Mouse (Mus musculus) MEL (cell line): ENCODE measurements around the gene Rps21.

Source experiments
- CTCF ChIP-seq, 3 experiments: IDR thresholded peaks in 2 of 3; conservative IDR thresholded peaks in 1 of 3; 2 replicates each; pipeline ENCODE4 v1.5.1; 2011 to 2012; ENCODE audit warnings: low read length in 3 of 3, low read depth in 2 of 3, mild to moderate bottlenecking in 2 of 3, improper control_type of control experiment in 1 of 3, inconsistent platforms in 1 of 3, mixed read lengths in 1 of 3, moderate library complexity in 1 of 3; ENCODE audit not compliant: control insufficient read depth in 1 of 3, insufficient read depth in 1 of 3, poor library complexity in 1 of 3, severe bottlenecking in 1 of 3
- EP300 ChIP-seq, 2 experiments: IDR thresholded peaks; 2 replicates each; pipeline ENCODE4 v1.6.1; 2011; ENCODE audit warnings: improper control_type of control experiment in 2 of 2, low read length in 2 of 2, low read depth in 1 of 2, mild to moderate bottlenecking in 1 of 2
- GABPA ChIP-seq: IDR thresholded peaks from 2 replicates; pipeline ENCODE4 v1.6.1; 2012; ENCODE audit warnings: low read depth, mild to moderate bottlenecking, inconsistent platforms, low read length, improper control_type of control experiment, moderate library complexity
- JUND ChIP-seq: IDR thresholded peaks from 2 replicates; pipeline ENCODE4 v1.6.1; 2011; ENCODE audit warnings: low read depth, mild to moderate bottlenecking, improper control_type of control experiment, low read length
- KAT2A ChIP-seq: conservative IDR thresholded peaks from 2 replicates; pipeline ENCODE4 v1.6.1; 2012; ENCODE audit warnings: low read depth, low read length, improper control_type of control experiment, inconsistent platforms
- MAFK ChIP-seq: IDR thresholded peaks from 2 replicates; pipeline ENCODE4 v1.6.1; 2011; ENCODE audit warnings: low read depth, mild to moderate bottlenecking, low read length, improper control_type of control experiment, borderline replicate concordance
- NELFE ChIP-seq: IDR thresholded peaks from 2 replicates; pipeline ENCODE4 v1.6.1; 2011; ENCODE audit warnings: low read depth, low read length, improper control_type of control experiment
- POLR2A ChIP-seq, 2 experiments: IDR thresholded peaks; 2 replicates each; pipeline ENCODE4 v1.6.1; 2011 to 2012; ENCODE audit warnings: low read length in 2 of 2, mild to moderate bottlenecking in 2 of 2, control low read depth in 1 of 2, improper control_type of control experiment in 1 of 2, low read depth in 1 of 2, moderate library complexity in 1 of 2; ENCODE audit not compliant: control insufficient read depth in 1 of 2, insufficient read depth in 1 of 2, poor library complexity in 1 of 2
- TAL1 ChIP-seq: IDR thresholded peaks from 2 replicates; pipeline ENCODE4 v1.6.1; 2012; ENCODE audit warnings: mild to moderate bottlenecking, inconsistent platforms, low read length, moderate library complexity, mixed read lengths
- ZMIZ1 ChIP-seq: IDR thresholded peaks from 2 replicates; pipeline ENCODE4 v1.6.1; 2012; ENCODE audit warnings: low read depth, mild to moderate bottlenecking, inconsistent platforms, low read length, improper control_type of control experiment, moderate library complexity
- ZNF384 ChIP-seq: IDR thresholded peaks from 2 replicates; pipeline ENCODE4 v1.6.1; 2012; ENCODE audit warnings: low read depth, mild to moderate bottlenecking, inconsistent platforms, low read length, improper control_type of control experiment

DNA sequence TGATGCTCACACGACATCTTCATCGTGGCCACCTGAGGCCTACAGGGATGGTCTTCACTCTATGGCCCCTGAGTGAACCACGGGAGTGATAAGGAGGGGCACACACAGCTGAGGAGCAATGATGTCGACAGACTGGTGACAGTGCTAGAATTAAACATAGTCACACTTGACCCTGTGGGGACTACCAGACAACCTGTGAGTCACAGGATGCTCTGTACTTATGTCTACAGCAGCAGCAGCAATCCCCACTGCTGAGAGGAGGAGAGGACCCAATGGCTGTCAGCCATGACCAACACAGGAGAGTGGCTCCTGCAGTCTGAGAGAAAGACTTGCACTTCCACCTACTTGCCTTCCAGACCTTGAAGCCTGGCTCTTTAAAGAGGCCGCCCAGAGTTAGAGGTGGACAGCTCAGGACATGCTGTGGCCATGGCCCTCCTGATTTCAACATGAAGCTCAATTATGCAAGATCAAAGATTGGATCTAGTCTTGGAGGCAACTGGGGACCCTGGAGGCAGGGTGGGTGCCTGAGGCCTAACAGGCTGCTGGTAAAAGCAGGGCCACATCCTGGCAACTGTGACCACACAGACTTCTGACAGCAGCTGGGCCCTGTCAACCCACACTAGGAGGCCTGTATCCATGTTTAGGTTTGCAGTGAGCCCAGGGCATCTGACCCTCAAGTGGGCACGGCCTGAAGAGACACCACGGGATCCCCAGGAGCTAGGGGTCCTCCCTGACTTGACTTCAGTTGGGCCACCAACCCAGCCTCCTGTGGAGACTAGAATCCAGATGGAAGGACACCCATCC, 23.9 kb upstream of the Rps21 start:
- no peak for TF ChIP-seq JUND
- TF ChIP-seq CTCF (IDR thresholded peaks at IDR 0.05 in 2 of 3, conservative IDR thresholded peaks at IDR 0.05 in 1 of 3; ENCODE audit: control insufficient read depth in 1 of 3, insufficient read depth in 1 of 3, low read depth in 2 of 3, low read length in 3 of 3, poor library complexity in 1 of 3, severe bottlenecking in 1 of 3) = no peak
- TF ChIP-seq TAL1 = no peak
- TF ChIP-seq NELFE = no peak
- TF ChIP-seq MAFK = no peak
- no peak for TF ChIP-seq KAT2A
- TF ChIP-seq ZMIZ1 = no peak
- TF ChIP-seq ZNF384 = no peak
- no peak for TF ChIP-seq EP300 (IDR thresholded peaks at IDR 0.05; ENCODE audit: low read depth in 1 of 2, low read length in 2 of 2)
- TF ChIP-seq POLR2A (IDR thresholded peaks at IDR 0.05; ENCODE audit: control insufficient read depth in 1 of 2, insufficient read depth in 1 of 2, low read depth in 1 of 2, low read length in 2 of 2, poor library complexity in 1 of 2) = no peak
- no peak for TF ChIP-seq GABPA
